Mouse (Mus musculus) G1E (cell line): ENCODE data around the gene Tmem209.

ENCODE experiments used
- CTCF ChIP-seq: IDR thresholded peaks from 2 replicates; pipeline ENCODE4 v1.5.1; 2012; ENCODE audit warnings: low read depth, low read length, inconsistent platforms, mixed read lengths
- TAL1 ChIP-seq: conservative IDR thresholded peaks from 2 replicates; pipeline ENCODE4 v1.6.1; 2012; ENCODE audit warnings: low read depth, low read length, inconsistent platforms, mixed read lengths

DNA sequence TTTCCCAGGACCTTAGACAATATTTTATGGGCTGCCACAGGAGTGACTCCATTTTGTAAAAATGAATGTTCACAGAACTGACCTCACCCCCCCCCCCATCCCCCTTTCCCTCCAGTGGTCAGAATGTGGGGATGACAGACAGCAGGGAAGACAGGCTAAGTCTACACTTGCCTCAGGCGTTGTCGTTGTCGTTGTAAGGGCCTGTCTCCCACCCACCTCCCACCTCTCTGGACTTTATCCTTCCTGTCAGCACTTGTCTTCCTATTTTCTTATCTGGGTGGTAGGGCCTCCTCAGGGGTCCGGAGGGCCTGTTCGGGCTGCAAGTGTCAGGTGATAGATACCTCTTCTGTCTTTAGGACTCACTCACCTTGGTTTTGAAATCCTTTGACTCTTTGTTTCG is 32.7 kb upstream of the Tmem209 start:
- TF ChIP-seq CTCF (no peak), TAL1 (no peak)
